Mouse (Mus musculus): ENCODE results near the gene Ssr3. TPM values are rescaled to one million over a fixed set of nuclear protein-coding genes. Genes with fewer than 3 reads are reported as not detected.
A peak's percentile ranks its signal among the peaks of the same experiment; 100 is the strongest.

The Ssr3 gene
- polyA plus RNA-seq, 1 experiment from 2014 or later: 314 TPM

GRCm38 (mm10) chr3:65372552-65372951, 19.9 kb downstream of the Ssr3 start:
- Histone ChIP-seq H3K9ac (no peak overlapping the region), H3K36me3 (peaks cover 34% of the 10 kb centered on the region), H3K4me1 (no peaks in the 10 kb centered on the region), H3K27ac (no peak overlapping the region), H3K9me3 (no peaks in the 10 kb centered on the region), H3K4me2 (no peak overlapping the region), H3K27me3 (no peaks in the 10 kb centered on the region), H3K4me3 (no peak overlapping the region)
- no peak for ATAC-seq (ENCODE audit: borderline replicate concordance, extremely low read depth, low FRiP score, low TSS enrichment)
- 84% methylated on average over 4 of the region's 4 CpGs for WGBS

- Histone ChIP-seq H3K27ac (no peak overlapping the region), H3K4me2 (no peak overlapping the region), H3K9me3 (no peaks in the 10 kb centered on the region), H3K4me1 (no peaks in the 10 kb centered on the region), H3K9ac (no peak overlapping the region), H3K36me3 (peaks cover 24% of the 10 kb centered on the region), H3K4me3 (no peak overlapping the region), H3K27me3 (no peaks in the 10 kb centered on the region)
- ATAC-seq (ENCODE audit: borderline replicate concordance, extremely low read depth, low FRiP score, low TSS enrichment): no peak
- 70% methylated on average over 4 of the region's 4 CpGs for WGBS
Observed at GRCm38 (mm10) chr3:65367944-65368343, 24.5 kb downstream of the Ssr3 start.

GRCm38 (mm10) chr3:65365921-65366710, 26.3 kb downstream of the Ssr3 start:
- Histone ChIP-seq H3K27me3 (no peaks in the 10 kb centered on the region), H3K4me3 (no peak overlapping the region), H3K9ac (no peak overlapping the region), H3K27ac (no peak overlapping the region), H3K4me1 (no peaks in the 10 kb centered on the region), H3K36me3 (peaks cover 16% of the 10 kb centered on the region), H3K4me2 (no peak overlapping the region), H3K9me3 (no peaks in the 10 kb centered on the region)
- no peak for ATAC-seq (ENCODE audit: borderline replicate concordance, extremely low read depth, low FRiP score, low TSS enrichment)
- 77% methylated on average over 10 of the region's 10 CpGs for WGBS

GRCm38 (mm10) chr3:65365184-65365583, 27.2 kb downstream of the Ssr3 start:
- no peaks in the 10 kb centered on the region for H3K9me3 ChIP-seq
- H3K27me3 ChIP-seq: no peaks in the 10 kb centered on the region
- H3K4me1 ChIP-seq: no peaks in the 10 kb centered on the region
- 64% methylated on average over 6 of the region's 6 CpGs for WGBS
- no peak overlapping the region for H3K27ac ChIP-seq
- no peak overlapping the region for H3K4me3 ChIP-seq
- H3K36me3 ChIP-seq: peaks cover 12% of the 10 kb centered on the region
- ATAC-seq (ENCODE audit: borderline replicate concordance, extremely low read depth, low FRiP score, low TSS enrichment): no peak
- no peak overlapping the region for H3K4me2 ChIP-seq
- no peak overlapping the region for H3K9ac ChIP-seq

- no peak overlapping the region for H3K4me3 ChIP-seq
- H3K9ac ChIP-seq: no peak overlapping the region
- no peaks in the 10 kb centered on the region for H3K4me1 ChIP-seq
- H3K27me3 ChIP-seq: no peaks in the 10 kb centered on the region
- peaks cover 3% of the 10 kb centered on the region; the same call in 1 of the 2 replicates for H3K36me3 ChIP-seq
- WGBS: 75% methylated on average over 1 of the region's 1 CpGs
- no peak overlapping the region for H3K4me2 ChIP-seq
- H3K9me3 ChIP-seq: no peaks in the 10 kb centered on the region
- H3K27ac ChIP-seq: no peak overlapping the region
- ATAC-seq (ENCODE audit: borderline replicate concordance, extremely low read depth, low FRiP score, low TSS enrichment): no peak
Observed at GRCm38 (mm10) chr3:65363438-65363837, 29.0 kb downstream of the Ssr3 start.

- H3K9ac ChIP-seq: no peak overlapping the region
- peak; percentile 35; the same call in 1 of the 2 replicates for ATAC-seq (ENCODE audit: borderline replicate concordance, extremely low read depth, low FRiP score, low TSS enrichment)
- 35% methylated on average over 8 of the region's 8 CpGs for WGBS
- H3K4me2 ChIP-seq: no peak overlapping the region
- H3K36me3 ChIP-seq: no peaks in the 10 kb centered on the region
- H3K27ac ChIP-seq: no peak overlapping the region
- H3K27me3 ChIP-seq: no peaks in the 10 kb centered on the region
- H3K9me3 ChIP-seq: no peaks in the 10 kb centered on the region
- no peak overlapping the region for H3K4me3 ChIP-seq
- H3K4me1 ChIP-seq: no peaks in the 10 kb centered on the region
Observed at GRCm38 (mm10) chr3:65360163-65360969, 32.1 kb downstream of the Ssr3 start.

GRCm38 (mm10) chr3:65358841-65359240, 33.6 kb downstream of the Ssr3 start:
- Histone ChIP-seq H3K27ac (no peak overlapping the region), H3K4me2 (no peak overlapping the region), H3K4me3 (no peak overlapping the region), H3K9ac (no peak overlapping the region), H3K36me3 (no peaks in the 10 kb centered on the region), H3K9me3 (no peaks in the 10 kb centered on the region), H3K4me1 (no peaks in the 10 kb centered on the region), H3K27me3 (no peaks in the 10 kb centered on the region)
- ATAC-seq (ENCODE audit: borderline replicate concordance, extremely low read depth, low FRiP score, low TSS enrichment): no peak
- WGBS: 83% methylated on average over 2 of the region's 2 CpGs

GRCm38 (mm10) chr3:65358275-65358674, 34.1 kb downstream of the Ssr3 start:
- Histone ChIP-seq H3K9ac (no peak overlapping the region), H3K36me3 (no peaks in the 10 kb centered on the region), H3K9me3 (no peaks in the 10 kb centered on the region), H3K4me2 (no peak overlapping the region), H3K4me3 (no peak overlapping the region), H3K27ac (no peak overlapping the region), H3K4me1 (no peaks in the 10 kb centered on the region), H3K27me3 (no peaks in the 10 kb centered on the region)
- no peak for ATAC-seq (ENCODE audit: borderline replicate concordance, extremely low read depth, low FRiP score, low TSS enrichment)
- WGBS: 65% methylated on average over 2 of the region's 2 CpGs

- Histone ChIP-seq H3K4me1 (no peaks in the 10 kb centered on the region), H3K27ac (no peak overlapping the region), H3K9me3 (no peaks in the 10 kb centered on the region), H3K4me2 (no peak overlapping the region), H3K4me3 (no peak overlapping the region), H3K36me3 (no peaks in the 10 kb centered on the region), H3K9ac (no peak overlapping the region), H3K27me3 (no peaks in the 10 kb centered on the region)
- no peak for ATAC-seq (ENCODE audit: borderline replicate concordance, extremely low read depth, low FRiP score, low TSS enrichment)
- 28% methylated on average over 6 of the region's 6 CpGs for WGBS
Observed at GRCm38 (mm10) chr3:65355479-65355878, 36.9 kb downstream of the Ssr3 start.

- Histone ChIP-seq H3K9me3 (no peaks in the 10 kb centered on the region), H3K4me3 (no peak overlapping the region), H3K27ac (no peak overlapping the region), H3K4me1 (no peaks in the 10 kb centered on the region), H3K27me3 (no peaks in the 10 kb centered on the region), H3K4me2 (no peak overlapping the region), H3K9ac (no peak overlapping the region), H3K36me3 (no peaks in the 10 kb centered on the region)
- 73% methylated on average over 10 of the region's 10 CpGs for WGBS
- no peak for ATAC-seq (ENCODE audit: borderline replicate concordance, extremely low read depth, low FRiP score, low TSS enrichment)
Observed at GRCm38 (mm10) chr3:65353263-65354037, 39.0 kb downstream of the Ssr3 start.

GRCm38 (mm10) chr3:65352278-65353127, 39.9 kb downstream of the Ssr3 start:
- H3K9ac ChIP-seq: no peak overlapping the region
- no peaks in the 10 kb centered on the region for H3K4me1 ChIP-seq
- no peak overlapping the region for H3K4me3 ChIP-seq
- H3K4me2 ChIP-seq: no peak overlapping the region
- no peaks in the 10 kb centered on the region for H3K36me3 ChIP-seq
- peak; percentile 46; the same call in 1 of the 2 replicates for ATAC-seq (ENCODE audit: borderline replicate concordance, extremely low read depth, low FRiP score, low TSS enrichment)
- WGBS: 28% methylated on average over 4 of the region's 4 CpGs
- H3K27ac ChIP-seq: no peak overlapping the region
- H3K27me3 ChIP-seq: no peaks in the 10 kb centered on the region
- H3K9me3 ChIP-seq: no peaks in the 10 kb centered on the region
